In genomic region chr4:13152177-13152576, GRCm38 (mm10) we compare ENCODE assay signal across 10 mouse cellular contexts.
"Had no signal": no experiment of that assay in that cellular context is flagged by ENCODE, and none has a peak within 500 bp of the region (broad histone marks: within the 10 kb centered on the region; RNA-seq: fewer than 3 reads in every experiment).

No protein-coding gene starts in this region.

- H3K36me3 ChIP-seq: limb, embryonic 12.5 days; liver, embryonic 15.5 days; midbrain, embryonic 12.5 days had no signal

- H3K4me3 ChIP-seq: layer of hippocampus, adult 2 months; limb, embryonic 12.5 days; liver, embryonic 15.5 days; midbrain, embryonic 12.5 days had no signal

- H3K27ac ChIP-seq: kidney, postnatal 0 days; layer of hippocampus, adult 2 months; limb, embryonic 12.5 days; liver, embryonic 15.5 days; midbrain, embryonic 12.5 days had no signal

- H3K27me3 ChIP-seq: limb, embryonic 12.5 days; liver, embryonic 15.5 days; midbrain, embryonic 12.5 days had no signal

- DNase-seq: kidney, adult 11 months; kidney, adult 9 months; kidney, postnatal 36 days; lung, adult 2 months; thymus, postnatal 14 days had no signal
